Mouse (Mus musculus) lung, postnatal 0 days (tissue): Measurements from ENCODE around the gene Tmem132a.

Source experiments
- CTCF ChIP-seq: IDR thresholded peaks from 2 replicates; pipeline ENCODE4 v1.5.1; 2016; ENCODE audit warnings: antibody characterized with exemption, mild to moderate bottlenecking
- EP300 ChIP-seq: IDR thresholded peaks from 2 replicates; pipeline ENCODE4 v1.6.1; 2016; ENCODE audit warnings: antibody characterized with exemption, mild to moderate bottlenecking, control low read depth

DNA sequence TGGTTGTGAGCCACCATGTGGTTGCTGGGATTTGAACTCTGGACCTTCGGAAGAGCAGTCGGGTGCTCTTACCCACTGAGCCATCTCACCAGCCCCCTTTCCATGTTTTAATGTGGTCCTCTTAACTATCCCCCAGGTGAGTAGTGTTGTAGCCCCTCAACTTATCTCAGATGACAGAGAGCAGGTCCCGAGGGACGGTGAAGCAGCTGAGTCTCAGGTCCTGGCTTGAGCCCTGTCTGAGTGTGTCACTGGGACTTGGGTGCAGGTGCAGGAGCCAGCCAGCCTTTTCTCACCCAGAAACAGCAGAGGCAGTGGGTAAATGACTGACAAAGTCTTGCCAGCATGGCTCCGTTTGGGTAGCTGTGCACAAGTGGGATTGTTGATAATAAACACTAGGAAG, 25.5 kb downstream of the Tmem132a start:
- TF ChIP-seq CTCF = no peak
- TF ChIP-seq EP300 = no peak
